Mouse (Mus musculus) CD4-positive, CD25-positive, alpha-beta regulatory T cell, adult 9 weeks (primary cell): ENCODE measurements around the gene Vmn1r119. TPM values are rescaled to one million over a fixed set of nuclear protein-coding genes. Genes with fewer than 3 reads are reported as not detected.

Experiments
- polyA plus RNA-seq: library from polyadenylated mRNA; unstranded; fragments of 100-300 nt; shearing (Covaris generic); gene quantifications from one replicate; pipeline ENCODE4 v1.2.1, GENCODE M21; 2017

The Vmn1r119 gene
- polyA plus RNA-seq: not detected

GRCm38 (mm10) chr7:21012355-21012754 lies at the start of gene Vmn1r119:
Gene Vmn1r119 (minus strand): TSS chr7:21012455.

GRCm38 (mm10) chr7:21053684-21054083 lies 41.4 kb upstream of the Vmn1r119 start, which contains the start of gene Vmn1r120:
Gene Vmn1r120 (minus strand): TSS chr7:21053784.

Other genes starting within 250 kb of the Vmn1r119 start
- not detected for gene Vmn1r112, start 241.3 kb downstream of the Vmn1r119 start, polyA plus RNA-seq
- not detected for gene Vmn1r113, start 225.2 kb downstream of the Vmn1r119 start, polyA plus RNA-seq
- gene Vmn1r114, start 200.3 kb downstream of the Vmn1r119 start, polyA plus RNA-seq: not detected
- gene Vmn1r115, start 167.5 kb downstream of the Vmn1r119 start, polyA plus RNA-seq: not detected
- gene Vmn1r116, start 140.2 kb downstream of the Vmn1r119 start, polyA plus RNA-seq: not detected
- not detected for gene Vmn1r117, start 128.3 kb downstream of the Vmn1r119 start, polyA plus RNA-seq
- gene Vmn1r118, start 100.1 kb downstream of the Vmn1r119 start, polyA plus RNA-seq: not detected
- gene Vmn1r120, start 41.3 kb upstream of the Vmn1r119 start, polyA plus RNA-seq: not detected
- gene Vmn1r121, start 86.1 kb upstream of the Vmn1r119 start, polyA plus RNA-seq: not detected
- not detected for gene Vmn1r122, start 121.7 kb upstream of the Vmn1r119 start, polyA plus RNA-seq
- not detected for gene Vmn1r123, start 149.7 kb upstream of the Vmn1r119 start, polyA plus RNA-seq
- not detected for gene Gm5157, start 178.0 kb upstream of the Vmn1r119 start, polyA plus RNA-seq
- not detected for gene Vmn1r124, start 248.2 kb upstream of the Vmn1r119 start, polyA plus RNA-seq